Mouse (Mus musculus) brain, embryonic 18.5 days (tissue): ENCODE measurements around the gene Rras.

Experiments
- DNase-seq: peaks from one replicate; pipeline ENCODE4 v3.0.0-alpha.2; 2012; ENCODE audit warnings: low read depth, low spot score

Gene Rras

DNA sequence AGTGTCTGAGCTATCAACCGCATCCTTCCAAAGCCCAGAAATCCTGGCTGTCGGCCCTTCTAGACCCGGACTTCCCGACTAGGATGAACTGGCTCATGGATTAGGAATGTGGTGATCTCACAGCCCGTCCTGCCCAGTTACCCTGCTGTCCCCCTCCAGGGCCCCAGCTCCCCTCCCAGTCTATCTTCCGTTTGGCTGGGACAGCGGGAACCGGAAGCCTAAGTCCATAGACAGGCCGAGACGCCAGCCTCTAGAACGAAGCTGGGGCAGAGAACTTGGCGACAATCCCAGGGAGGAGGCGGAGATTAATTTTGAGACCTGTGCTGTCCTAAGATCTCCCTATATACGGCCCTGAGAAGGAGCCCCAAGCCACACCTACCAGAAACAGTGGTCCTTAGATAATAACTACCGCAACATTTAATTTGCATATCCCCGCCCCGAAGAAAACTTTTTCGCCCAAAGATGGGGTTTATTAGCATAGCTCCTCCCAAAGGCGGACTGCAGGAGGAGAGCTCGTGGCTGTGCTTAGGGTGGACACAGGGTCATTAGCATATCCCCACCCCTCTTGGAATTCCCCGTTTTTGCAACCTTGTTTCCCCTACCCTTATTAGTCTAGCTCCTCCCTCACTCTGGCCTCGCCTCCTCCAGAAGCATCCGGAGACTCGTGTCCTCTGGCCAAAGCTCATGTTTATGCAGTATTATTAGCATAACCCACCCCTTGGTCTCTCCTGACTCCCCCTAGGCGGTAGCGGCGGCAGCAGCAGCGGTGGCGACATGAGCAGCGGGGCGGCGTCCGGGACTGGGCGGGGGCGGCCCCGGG, at the start of gene Rras:
TSS of gene Rras (plus strand) at position 720 of the 820 bp plus-strand sequence.
- DNase-seq = peak; percentile 74

- peak; percentile 87 for DNase-seq
Observed at GRCm38 (mm10) chr7:44970231-44970691, 47.5 kb upstream of the Rras start.

DNA sequence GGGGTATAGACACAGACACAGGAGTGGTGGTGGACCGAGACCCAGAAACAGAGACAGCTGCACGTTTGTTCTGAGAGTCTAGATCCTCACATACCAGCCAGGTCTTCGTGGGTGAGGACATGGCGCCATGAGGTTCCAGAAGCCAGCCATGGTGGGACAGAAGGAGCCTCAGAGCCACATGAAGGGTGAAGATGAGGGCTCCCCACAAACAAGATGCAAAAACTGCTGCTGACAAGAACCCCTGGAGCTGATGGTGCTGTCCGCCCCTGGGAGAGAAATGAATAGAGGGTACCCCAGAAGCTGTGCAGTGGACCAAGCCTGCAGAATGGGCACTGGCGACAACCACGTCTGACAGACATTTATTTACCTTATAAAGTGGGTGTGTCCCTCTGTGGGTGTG, 46.6 kb upstream of the Rras start:
- DNase-seq = no peak

DNA sequence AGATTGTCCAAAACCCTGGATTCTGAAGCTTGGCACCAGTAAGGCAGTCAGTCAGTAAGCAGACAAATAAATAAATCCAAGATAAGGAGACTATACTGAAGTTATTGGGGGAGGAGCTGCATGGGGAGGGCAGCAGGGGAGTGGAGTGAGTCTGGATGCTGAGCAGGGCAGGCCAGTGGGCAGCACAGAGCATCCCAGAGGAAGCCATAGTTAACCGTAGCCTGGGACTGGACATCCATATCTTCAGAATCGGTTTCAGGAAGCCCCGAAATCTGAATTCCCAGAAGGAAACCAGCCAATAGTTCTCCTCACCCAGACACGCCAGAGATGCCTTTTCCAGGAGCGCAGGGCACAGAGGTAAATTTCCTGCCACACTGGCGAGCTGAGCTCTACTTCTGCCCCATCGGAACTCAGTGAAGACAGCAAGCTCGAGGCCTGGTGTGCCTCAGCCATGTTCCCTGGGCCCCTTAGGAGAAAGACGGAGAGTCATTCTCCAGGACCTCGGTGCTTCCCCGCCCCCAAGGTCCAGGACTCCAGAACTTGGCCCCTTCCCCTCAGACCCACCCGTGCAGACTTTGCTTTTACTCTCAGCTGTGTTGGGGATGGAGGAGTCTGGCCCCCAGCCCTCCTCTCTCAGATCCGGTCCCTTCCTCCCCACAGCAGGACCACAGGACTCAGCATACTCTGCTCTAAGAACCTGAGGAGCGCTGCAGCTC, 44.2 kb upstream of the Rras start:
- no peak for DNase-seq

DNA sequence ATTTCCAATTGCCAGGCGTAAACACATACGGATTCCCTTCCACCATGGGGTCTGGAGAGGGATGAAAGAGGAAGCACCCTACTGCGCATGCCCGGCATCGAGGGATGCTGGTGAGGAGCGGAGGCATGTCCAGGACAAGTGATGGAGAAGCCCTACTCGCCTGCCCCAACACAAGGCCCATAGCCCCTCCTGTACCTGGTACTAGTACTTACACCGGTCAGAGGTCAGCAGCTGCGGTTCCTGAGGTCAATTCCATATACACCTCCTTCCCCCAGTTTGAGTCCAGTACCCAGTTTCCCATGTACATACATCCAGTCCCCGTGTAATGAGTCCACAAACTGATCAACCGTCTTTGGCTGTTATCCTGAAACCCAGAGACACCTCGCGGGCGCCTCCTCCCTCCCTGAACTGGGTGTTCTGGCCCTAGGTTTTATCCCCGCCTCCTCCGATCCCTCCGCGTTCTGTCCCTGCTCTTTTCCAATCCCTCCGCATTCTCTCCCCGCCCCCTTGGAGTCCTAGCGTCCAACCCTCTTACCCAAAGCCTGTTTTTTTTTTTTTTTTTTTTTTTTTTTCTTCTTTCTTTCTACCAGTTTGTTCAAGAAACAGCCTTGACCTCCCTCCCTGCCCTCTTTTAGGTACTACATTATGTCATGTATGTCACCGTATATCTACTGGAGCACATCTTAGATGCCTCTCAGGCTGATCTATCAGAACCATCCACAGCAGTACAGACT, 43.2 kb upstream of the Rras start, which contains the start of gene Cpt1c:
TSS of gene Cpt1c (minus strand) at position 469 of the 734 bp plus-strand sequence.
- DNase-seq = peak; percentile 88

- no peak for DNase-seq
Observed at GRCm38 (mm10) chr7:44975117-44975419, 42.7 kb upstream of the Rras start.

- DNase-seq = no peak
Observed at GRCm38 (mm10) chr7:44978300-44978699, 39.5 kb upstream of the Rras start.

DNA sequence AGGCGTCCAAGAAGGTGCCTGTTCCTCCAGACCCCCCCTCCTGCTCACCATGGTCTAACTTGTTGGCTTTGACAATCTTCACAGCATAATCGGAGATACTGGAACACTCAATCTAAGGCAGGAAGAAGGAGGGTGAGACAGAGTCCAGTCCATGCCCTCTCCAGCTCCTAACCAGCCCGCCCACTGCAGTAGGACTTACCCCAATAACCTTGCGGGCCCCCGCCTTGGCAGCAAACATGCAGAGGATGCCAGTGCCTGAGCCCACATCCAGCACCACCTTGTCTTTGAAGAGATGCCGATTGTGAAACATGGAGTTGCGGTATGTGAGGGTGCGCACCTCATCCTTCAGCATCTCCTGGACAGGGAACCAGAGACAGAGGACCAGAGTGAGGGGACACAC, 36.2 kb upstream of the Rras start:
- no peak for DNase-seq

GRCm38 (mm10) chr7:44983085-44983484, 34.7 kb upstream of the Rras start:
- no peak for DNase-seq

DNA sequence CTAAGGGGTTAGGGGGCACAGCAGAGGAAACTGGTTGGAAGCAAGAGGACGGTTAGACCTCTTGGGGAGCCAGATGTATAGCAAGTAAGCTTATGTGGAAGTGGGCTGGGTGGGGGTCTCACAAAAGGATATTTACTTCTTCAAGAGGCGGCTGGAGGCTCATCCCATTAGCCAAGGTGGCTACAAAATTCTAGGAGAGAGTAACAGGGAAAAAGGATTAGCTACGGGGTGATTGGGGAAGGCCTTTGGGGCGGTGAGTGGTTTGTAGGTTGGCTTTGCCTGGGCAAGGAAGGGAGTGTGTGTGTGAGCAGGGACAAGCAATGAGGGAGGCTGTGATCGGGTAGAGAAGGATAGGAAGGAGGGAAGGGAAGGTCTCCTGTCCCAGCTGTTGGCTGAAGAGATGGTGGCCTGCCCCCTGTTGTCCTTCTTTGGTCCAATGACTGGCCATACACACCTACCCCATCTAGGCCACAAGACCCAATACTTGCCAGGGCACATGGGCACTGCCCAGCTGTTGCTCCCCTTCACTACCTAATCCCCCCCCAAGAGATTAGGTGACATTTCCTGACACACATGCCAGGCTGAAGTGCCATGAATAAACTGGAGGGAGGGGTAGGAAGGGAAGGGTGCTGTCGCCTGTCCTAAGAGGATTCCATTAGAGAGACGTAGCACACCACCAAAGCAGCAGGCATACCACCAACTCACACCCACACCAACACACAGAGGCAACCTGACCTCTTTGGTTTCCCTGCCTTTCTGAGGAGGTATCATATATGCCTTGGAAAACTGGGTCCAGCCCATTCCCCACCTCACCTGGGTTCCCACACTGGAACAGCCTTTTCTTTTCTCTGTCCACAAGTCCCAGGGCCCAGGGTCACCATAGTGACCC, 33.6 kb upstream of the Rras start:
- DNase-seq = no peak

DNA sequence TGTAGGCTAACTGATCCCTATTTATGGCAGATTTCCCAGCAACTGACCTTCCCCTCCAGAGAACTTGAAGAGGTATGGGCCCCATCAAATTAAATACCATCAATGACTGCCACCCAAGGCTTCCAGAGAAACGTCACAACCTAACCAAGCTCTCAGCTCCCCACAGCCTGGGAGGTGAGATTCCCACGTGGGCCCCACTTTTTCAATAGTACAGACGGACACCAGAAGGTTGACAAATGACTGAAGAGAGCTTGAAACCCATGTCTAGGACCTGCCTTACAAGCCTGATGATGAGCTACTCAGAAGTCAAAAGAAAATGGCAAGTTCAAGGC, 33.0 kb upstream of the Rras start:
- DNase-seq = no peak

GRCm38 (mm10) chr7:44985595-44986191, 32.1 kb upstream of the Rras start:
- DNase-seq = no peak

DNA sequence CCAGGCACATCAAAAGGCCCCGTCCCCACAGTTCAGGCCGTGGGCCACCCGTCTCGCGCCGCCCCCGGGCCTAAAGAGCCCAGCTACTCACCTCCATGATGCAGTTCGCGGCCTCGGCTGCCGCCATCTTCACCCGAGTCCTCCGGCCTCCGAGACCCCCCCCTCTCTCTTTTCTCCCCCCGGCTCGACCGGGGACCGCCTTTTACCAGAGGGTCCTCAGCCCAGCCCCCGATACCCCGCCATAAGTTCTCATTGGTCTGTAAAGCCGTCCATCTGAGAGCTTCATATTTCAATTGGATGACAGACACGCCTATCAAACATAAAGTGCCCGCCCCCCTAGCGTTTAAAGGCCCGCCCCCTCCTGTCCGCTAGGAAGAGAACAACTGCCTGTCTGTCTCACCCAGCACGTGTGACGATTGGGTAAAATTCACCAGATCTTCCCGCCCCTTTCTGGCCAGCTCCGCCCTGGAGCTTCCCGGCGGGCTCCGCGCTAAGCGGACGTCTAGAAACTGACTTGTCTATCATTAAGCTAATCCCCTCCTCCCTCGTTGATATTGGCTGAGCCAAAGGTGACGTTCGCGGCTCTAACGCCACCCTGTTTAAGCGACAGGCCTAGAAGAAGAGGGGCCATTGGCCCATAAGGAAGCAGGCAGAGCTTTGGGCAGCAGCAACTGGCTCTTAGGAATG, 31.4 kb upstream of the Rras start, which contains the start of gene Prmt1:
TSS of gene Prmt1 (minus strand) at position 377 of the 687 bp plus-strand sequence.
- peak; percentile 100 for DNase-seq

DNA sequence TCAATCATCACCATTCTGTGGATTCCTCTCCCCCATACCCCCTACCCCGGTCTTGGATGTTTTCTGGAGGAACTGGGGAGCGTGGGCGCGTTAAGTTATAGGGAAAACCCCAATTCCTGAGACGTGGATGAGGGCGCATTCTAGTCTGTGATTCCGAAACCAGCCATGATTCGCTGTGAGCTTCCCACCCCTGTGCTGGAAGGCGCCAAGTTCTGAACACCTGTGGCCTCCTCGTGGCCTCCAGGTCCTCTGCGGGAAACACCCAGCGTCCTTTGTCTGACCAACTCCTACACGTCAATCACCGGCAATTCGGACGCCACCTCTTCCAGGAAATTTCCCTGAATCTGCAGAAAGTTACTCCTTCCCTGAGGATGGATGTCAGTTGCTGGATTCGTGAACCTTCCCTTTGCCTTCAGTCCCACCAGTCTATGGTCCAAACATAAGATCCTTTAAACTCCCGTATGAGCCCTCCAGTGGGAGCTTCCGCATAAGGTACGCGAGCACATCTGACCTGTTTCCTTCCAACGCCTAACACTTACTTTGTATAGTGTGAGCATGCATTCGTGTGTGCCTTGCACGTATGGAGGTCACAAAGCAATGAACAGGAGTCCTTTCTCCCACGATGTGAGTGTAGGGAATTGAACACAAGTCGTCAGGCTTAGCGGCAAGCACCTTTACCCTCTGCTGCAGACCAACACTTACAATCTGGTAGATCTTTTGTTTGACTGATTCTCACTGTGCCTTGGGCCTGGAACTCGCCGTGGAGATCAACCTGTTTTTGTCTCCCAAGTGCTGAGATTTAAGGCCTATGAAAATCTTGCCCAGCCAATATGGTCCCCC, 30.7 kb upstream of the Rras start:
- DNase-seq = no peak

DNA sequence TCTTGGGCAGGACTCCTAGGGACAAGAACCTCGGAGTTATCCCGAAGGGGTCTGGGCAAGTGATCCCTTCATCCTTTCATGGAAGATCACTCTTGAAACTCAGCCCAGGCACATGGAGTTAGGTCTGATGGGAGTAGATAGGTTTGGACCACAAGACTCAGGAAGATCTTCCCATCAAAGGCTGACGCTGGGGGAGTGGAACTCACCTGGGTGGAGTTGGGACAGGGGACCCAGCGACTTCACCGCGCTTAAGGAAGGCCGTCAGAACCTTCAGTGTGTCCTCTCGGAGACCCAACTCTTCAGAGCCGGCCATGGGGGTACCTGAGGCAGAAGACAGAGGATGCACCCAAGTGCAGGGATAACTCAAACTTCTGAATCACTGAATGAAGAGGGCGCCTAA, 21.1 kb upstream of the Rras start:
- no peak for DNase-seq

GRCm38 (mm10) chr7:44997231-44997939, 20.4 kb upstream of the Rras start, which contains the start of gene Irf3:
Gene Irf3, plus strand, starts transcription at chr7:44997648.
- peak; percentile 94 for DNase-seq

DNA sequence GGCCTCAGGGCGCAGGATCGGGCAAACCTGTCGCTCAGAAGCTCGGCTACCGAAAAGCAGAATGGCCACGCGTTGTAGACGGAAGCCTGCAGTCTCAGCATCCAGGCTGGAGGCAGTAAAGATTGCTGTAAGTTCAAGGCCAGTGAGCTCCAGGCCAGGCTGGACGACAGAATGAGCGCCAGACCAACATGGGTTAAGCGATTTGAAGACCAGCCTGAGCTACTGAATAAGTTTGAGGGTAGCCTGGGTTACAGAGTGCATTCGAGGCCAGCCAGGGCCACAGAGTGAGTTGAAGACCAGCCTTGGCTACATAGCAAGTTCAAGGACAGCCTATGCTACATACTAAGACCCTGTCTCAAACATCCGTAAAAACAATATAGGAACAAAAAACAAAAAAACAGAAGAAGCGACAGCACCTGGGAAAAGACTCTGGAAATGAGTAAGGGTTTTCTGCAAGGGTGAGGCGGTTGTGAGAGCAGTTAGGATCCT, 19.8 kb upstream of the Rras start:
- DNase-seq = no peak

DNA sequence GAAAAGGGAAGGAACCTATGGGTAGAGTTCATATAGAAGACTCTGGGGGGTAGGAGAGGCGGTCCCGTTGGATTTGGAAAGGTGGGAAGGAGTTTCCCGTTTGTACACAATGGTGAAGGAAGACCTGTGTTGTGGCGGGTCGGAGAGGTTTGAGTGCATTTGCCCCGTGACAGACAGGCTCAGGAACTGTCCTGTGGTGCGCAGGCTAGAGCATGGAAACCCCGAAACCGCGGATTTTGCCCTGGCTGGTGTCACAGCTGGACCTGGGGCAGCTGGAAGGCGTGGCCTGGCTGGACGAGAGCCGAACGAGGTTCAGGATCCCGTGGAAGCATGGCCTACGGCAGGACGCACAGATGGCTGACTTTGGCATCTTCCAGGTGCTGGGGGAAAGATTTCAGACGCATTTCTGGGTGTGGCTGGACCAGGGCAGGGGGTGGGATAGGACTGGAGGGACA, 19.2 kb upstream of the Rras start, which contains the start of gene Bcl2l12:
TSS of gene Bcl2l12 (minus strand) at position 212 of the 455 bp plus-strand sequence.
- no peak for DNase-seq
